Mouse (Mus musculus) thymus, adult 2 months (tissue): Measurements from ENCODE around the gene Atoh7. TPM values are rescaled to one million over a fixed set of nuclear protein-coding genes. Genes with fewer than 3 reads are reported as not detected.

ENCODE experiments used
- DNase-seq: peaks from one replicate; pipeline ENCODE4 v3.0.0; 2021
- H3K27ac ChIP-seq: fragments of 200-500 bp; 2 replicates; pipeline ENCODE4 v1.5.1; 2012; ENCODE audit warnings: low read length, control low read depth; ENCODE audit not compliant: control insufficient read depth, insufficient read depth
- H3K27me3 ChIP-seq: fragments of 200-500 bp; 2 replicates; pipeline ENCODE4 v1.6.1; 2012; ENCODE audit warnings: mild to moderate bottlenecking, low read length, moderate library complexity, mixed read lengths; ENCODE audit not compliant: control insufficient read depth, insufficient read depth
- H3K36me3 ChIP-seq: fragments of 200-500 bp; 2 replicates; pipeline ENCODE4 v1.6.1; 2012; ENCODE audit warnings: mild to moderate bottlenecking, low read length, moderate library complexity; ENCODE audit not compliant: control insufficient read depth, insufficient read depth
- H3K4me1 ChIP-seq: fragments of 200-500 bp; replicated peaks from 2 replicates; pipeline ENCODE4 v1.6.1; 2012; ENCODE audit warnings: low read length; ENCODE audit not compliant: control insufficient read depth, insufficient read depth
- H3K4me3 ChIP-seq: fragments of 200-500 bp; 2 replicates; pipeline ENCODE4 v1.5.1; 2012; ENCODE audit warnings: mild to moderate bottlenecking, low read length, control low read depth, moderate library complexity; ENCODE audit not compliant: control insufficient read depth, insufficient read depth
- CTCF ChIP-seq: fragments of 200-500 bp; IDR thresholded peaks from 2 replicates; pipeline ENCODE4 v1.5.1; 2012; ENCODE audit warnings: mild to moderate bottlenecking, control low read depth, low read length, moderate library complexity, borderline replicate concordance; ENCODE audit not compliant: control insufficient read depth, poor library complexity, insufficient read depth; ENCODE audit errors: extremely low read depth
- POLR2A ChIP-seq: fragments of 200-500 bp; IDR thresholded peaks from 2 replicates; pipeline ENCODE4 v1.6.1; 2012; ENCODE audit warnings: mild to moderate bottlenecking, low read length, control low read depth, moderate library complexity; ENCODE audit not compliant: control insufficient read depth, poor library complexity, insufficient read depth; ENCODE audit errors: extremely low read depth
- WGBS: fragments of 180-500 bp; shearing (Covaris S2); methylation state at CpG from one replicate; pipeline ENCODE4 v1.1.7; 2018; 5-methylcytosine and 5-hydroxymethylcytosine counted together
- polyA plus RNA-seq: library from polyadenylated mRNA; depleted of rRNA; stranded (reverse); fragments of >200 nt; gene quantifications from 2 replicates; pipeline ENCODE4 v1.2.3, GENCODE M21; 2012

Atoh7 gene
- polyA plus RNA-seq, 1 experiment = 0.05 TPM

DNA sequence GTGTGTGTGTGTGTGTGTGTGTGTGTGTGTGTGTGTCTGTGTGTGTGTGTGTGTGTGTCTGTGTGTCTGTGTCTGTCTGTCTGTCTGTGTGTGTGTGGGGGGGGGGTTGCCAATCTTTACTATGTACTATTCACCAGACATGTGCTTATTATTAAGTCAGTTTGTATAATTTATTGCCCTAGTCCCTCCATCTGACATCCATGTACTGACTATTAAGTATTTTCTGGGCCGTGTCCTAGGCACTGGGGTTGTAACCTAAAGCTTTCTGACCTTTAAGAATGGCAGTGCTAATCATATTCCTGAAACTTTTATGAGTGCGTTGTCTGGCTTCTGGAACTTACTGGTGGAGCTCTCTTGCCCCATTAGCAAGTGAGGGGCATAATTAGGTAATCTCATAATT is 2.7 kb upstream of the Atoh7 start:
- no peak for DNase-seq
- TF ChIP-seq CTCF = no peak
- TF ChIP-seq POLR2A = no peak
- Histone ChIP-seq H3K4me3 (no peak overlapping the region), H3K27me3 (peaks cover 3% of the 10 kb centered on the region; the same call in 1 of the 2 replicates), H3K27ac (no peak overlapping the region), H3K36me3 (no peaks in the 10 kb centered on the region), H3K4me1 (peaks cover 20% of the 10 kb centered on the region)
- 99% methylated on average over 2 of the region's 2 CpGs for WGBS

- H3K4me1 ChIP-seq = peaks cover 11% of the 10 kb centered on the region
- TF ChIP-seq CTCF = no peak
- TF ChIP-seq POLR2A = no peak
- peaks cover 3% of the 10 kb centered on the region; the same call in 1 of the 2 replicates for H3K27me3 ChIP-seq
- H3K4me3 ChIP-seq = no peak overlapping the region
- no peak for DNase-seq
- no peak overlapping the region for H3K27ac ChIP-seq
- H3K36me3 ChIP-seq = no peaks in the 10 kb centered on the region
- WGBS = 88% methylated on average over 12 of the region's 12 CpGs
Observed at GRCm38 (mm10) chr10:63098191-63098590, 1.3 kb upstream of the Atoh7 start.

DNA sequence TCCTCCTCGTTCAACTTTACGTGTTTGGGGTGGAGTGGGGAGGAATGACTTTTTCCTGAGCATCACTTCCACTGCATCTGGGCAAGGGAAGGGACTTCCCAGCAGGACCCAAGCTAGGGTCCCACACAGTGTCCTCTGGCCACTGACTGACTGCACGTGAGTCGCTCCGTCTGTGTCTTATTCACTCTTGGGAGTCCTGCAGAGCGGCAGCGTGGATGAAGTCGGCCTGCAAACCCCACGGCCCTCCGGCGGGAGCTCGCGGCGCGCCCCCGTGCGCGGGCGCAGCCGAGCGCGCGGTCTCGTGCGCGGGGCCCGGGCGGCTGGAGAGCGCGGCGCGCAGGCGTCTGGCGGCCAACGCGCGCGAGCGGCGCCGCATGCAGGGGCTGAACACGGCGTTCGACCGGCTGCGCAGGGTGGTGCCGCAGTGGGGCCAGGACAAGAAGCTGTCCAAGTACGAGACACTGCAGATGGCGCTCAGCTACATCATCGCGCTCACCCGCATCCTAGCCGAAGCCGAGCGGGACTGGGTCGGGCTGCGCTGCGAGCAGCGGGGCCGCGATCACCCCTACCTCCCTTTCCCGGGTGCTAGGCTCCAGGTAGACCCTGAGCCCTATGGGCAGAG is 601 bp downstream of the Atoh7 start:
- peak overlapping the region; percentile 46 for H3K4me3 ChIP-seq

GRCm38 (mm10) chr10:63100657-63101056 is 1.2 kb downstream of the Atoh7 start:
- Histone ChIP-seq H3K4me3 (peak overlapping the region; percentile 46), H3K4me1 (peaks cover 11% of the 10 kb centered on the region)
- 26% methylated on average over 9 of the region's 9 CpGs for WGBS

More for the DNA sequence above, 601 bp downstream of the Atoh7 start:
- TF ChIP-seq CTCF = no peak
- TF ChIP-seq POLR2A = no peak
- peaks cover 3% of the 10 kb centered on the region; the same call in 1 of the 2 replicates for H3K27me3 ChIP-seq
- no peak for DNase-seq
- peaks cover 11% of the 10 kb centered on the region for H3K4me1 ChIP-seq
- 2% methylated on average over 62 of the region's 62 CpGs for WGBS
- no peak overlapping the region for H3K27ac ChIP-seq
- H3K36me3 ChIP-seq = no peaks in the 10 kb centered on the region

DNA sequence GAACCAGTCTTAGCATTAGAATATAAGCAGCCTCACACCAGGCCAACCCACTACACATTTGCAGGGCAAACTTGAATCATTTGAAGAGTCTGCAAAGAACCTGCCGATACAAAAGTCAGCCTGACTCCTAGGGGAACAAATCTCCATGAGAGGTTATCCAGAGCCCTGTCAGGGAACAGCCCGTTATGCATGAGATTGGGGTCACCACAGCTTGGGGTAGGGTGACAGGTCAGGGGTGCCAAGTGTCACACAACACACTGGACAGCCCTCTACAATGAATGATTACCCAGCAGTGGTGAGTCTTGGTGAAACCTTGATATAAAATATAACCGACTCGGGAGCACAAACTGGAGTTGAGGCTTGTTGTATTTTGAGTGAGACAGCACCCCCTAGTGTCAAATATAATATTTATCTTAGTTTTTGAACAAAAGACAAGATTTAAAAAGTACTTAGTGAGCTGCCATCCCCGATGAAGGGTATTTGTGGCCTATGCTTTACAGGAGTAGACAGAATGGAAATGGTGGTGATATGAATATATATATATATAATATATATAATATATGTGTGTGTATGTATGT is 13.7 kb downstream of the Atoh7 start:
- DNase-seq = no peak
- Histone ChIP-seq H3K27ac (no peak overlapping the region), H3K27me3 (no peaks in the 10 kb centered on the region), H3K4me1 (no peaks in the 10 kb centered on the region), H3K36me3 (no peaks in the 10 kb centered on the region), H3K4me3 (no peak overlapping the region)
- 41% methylated on average over 5 of the region's 5 CpGs for WGBS
- TF ChIP-seq POLR2A (no peak), CTCF (no peak)

More at GRCm38 (mm10) chr10:63100657-63101056, 1.2 kb downstream of the Atoh7 start:
- TF ChIP-seq CTCF (no peak), POLR2A (no peak)
- no peaks in the 10 kb centered on the region for H3K36me3 ChIP-seq
- no peak for DNase-seq
- H3K27ac ChIP-seq = no peak overlapping the region
- peaks cover 3% of the 10 kb centered on the region; the same call in 1 of the 2 replicates for H3K27me3 ChIP-seq

DNA sequence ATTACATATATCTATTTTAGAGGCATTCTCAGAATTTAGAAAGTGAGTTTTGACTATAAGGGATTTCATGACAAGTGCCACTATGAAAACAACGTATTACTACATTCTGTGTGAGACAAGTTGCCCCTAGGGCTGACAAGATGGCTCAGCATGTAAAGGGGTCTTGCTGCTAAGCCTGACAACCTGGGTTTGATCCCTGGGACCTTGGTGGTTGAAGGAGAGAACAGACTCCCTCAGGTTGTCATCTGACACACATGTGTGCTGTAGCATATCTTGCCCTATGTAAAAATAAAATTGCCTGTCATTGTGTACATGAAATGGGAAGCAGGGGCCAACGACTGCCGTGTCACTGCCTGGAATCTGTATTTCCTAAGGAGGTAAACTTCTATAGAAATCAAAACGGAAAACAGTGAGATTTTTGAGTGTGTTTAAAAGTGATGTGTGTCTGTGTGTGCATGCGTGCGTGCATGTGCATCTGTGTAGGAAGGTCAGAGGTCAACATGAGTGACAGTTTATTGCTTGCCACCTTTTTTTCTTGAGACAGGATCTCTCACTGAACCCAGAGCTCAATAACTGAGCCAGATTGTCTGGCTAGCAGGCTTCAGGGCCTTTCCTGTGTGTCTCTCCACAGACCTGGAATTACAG is 14.4 kb downstream of the Atoh7 start:
- TF ChIP-seq POLR2A = no peak
- no peak for TF ChIP-seq CTCF
- no peak for DNase-seq
- no peak overlapping the region for H3K4me3 ChIP-seq
- no peaks in the 10 kb centered on the region for H3K4me1 ChIP-seq
- no peaks in the 10 kb centered on the region for H3K36me3 ChIP-seq
- no peaks in the 10 kb centered on the region for H3K27me3 ChIP-seq
- no peak overlapping the region for H3K27ac ChIP-seq
- 77% methylated on average over 6 of the region's 6 CpGs for WGBS
